Mouse (Mus musculus) small intestine, adult 10 weeks (tissue): ENCODE measurements around the gene Zmat1. TPM values are rescaled to one million over a fixed set of nuclear protein-coding genes. Genes with fewer than 3 reads are reported as not detected.

Source experiments
- polyA plus RNA-seq: library from polyadenylated mRNA; stranded (reverse); fragments of 350-450 nt; fragmentation: Illumina TruSeq; extraction: RNeasy Lipid Tissue Mini Kit (QIAGEN cat#74804); gene quantifications from one replicate; pipeline ENCODE4 v1.2.3, GENCODE M21; 2014; ENCODE audit warnings: low replicate concordance

Zmat1 gene
- 7.5 TPM for polyA plus RNA-seq

GRCm38 (mm10) chrX:135008720-135009470 is at the start of gene Zmat1:
Gene Zmat1 (minus strand): TSS chrX:135009209.

GRCm38 (mm10) chrX:134964546-134964945 is 44.5 kb downstream of the Zmat1 start, which contains the start of gene Nxf2:
Gene Nxf2 (minus strand): TSS chrX:134964754.

Other genes starting within 250 kb of the Zmat1 start
- gene Armcx2, start 200.0 kb downstream of the Zmat1 start, polyA plus RNA-seq: 8.4 TPM
- gene Nxf2, start 44.5 kb downstream of the Zmat1 start, polyA plus RNA-seq: not detected
- not detected for gene Gm15023, start 168.4 kb upstream of the Zmat1 start, polyA plus RNA-seq
- gene Tceal6, start 201.5 kb upstream of the Zmat1 start, polyA plus RNA-seq: not detected